Mouse (Mus musculus) CH12.LX (cell line): ENCODE results near the gene Olfr213. TPM values are rescaled to one million over a fixed set of nuclear protein-coding genes. Genes with fewer than 3 reads are reported as not detected.

Experiments
- DNase-seq: peaks from one replicate; pipeline ENCODE4 v3.0.0-alpha.2; 2013; ENCODE audit errors: extremely low read depth
- H3K27ac ChIP-seq: 2 replicates; pipeline ENCODE4 v1.5.1; 2012; ENCODE audit warnings: low read depth, mild to moderate bottlenecking, control low read depth, moderate library complexity; ENCODE audit not compliant: insufficient read depth
- H3K27me3 ChIP-seq: replicated peaks from 2 replicates; pipeline ENCODE3; 2012; ENCODE audit warnings: inconsistent platforms
- H3K36me3 ChIP-seq, 2 experiments: replicated peaks in 1 of 2; 2 replicates each; pipeline versions ENCODE3 to v1.6.1; 2012; ENCODE audit warnings: inconsistent platforms in 1 of 2, low read length in 1 of 2, mild to moderate bottlenecking in 1 of 2, mixed read lengths in 1 of 2, moderate library complexity in 1 of 2; ENCODE audit not compliant: control insufficient read depth in 1 of 2, insufficient read depth in 1 of 2
- H3K4me1 ChIP-seq, 2 experiments: 2 replicates each; pipeline ENCODE4 v1.6.1; 2012; ENCODE audit warnings: inconsistent platforms in 1 of 2, moderate library complexity in 1 of 2; ENCODE audit not compliant: insufficient read depth in 2 of 2, control insufficient read depth in 1 of 2
- H3K4me2 ChIP-seq: 2 replicates; pipeline ENCODE4 v1.6.1; 2012; ENCODE audit warnings: low read depth, mild to moderate bottlenecking, control low read depth; ENCODE audit not compliant: poor library complexity, insufficient read depth, severe bottlenecking
- H3K4me3 ChIP-seq, 3 experiments: fragments of 150-350 bp in 1 of 3; sonication (generic) in 1 of 3; replicated peaks in 1 of 3; 2 replicates each; pipeline versions ENCODE3 to v1.5.1; 2011 to 2012; ENCODE audit warnings: low read depth in 2 of 3, low read length in 2 of 3, mild to moderate bottlenecking in 2 of 3, moderate library complexity in 2 of 3, control low read depth in 1 of 3, improper control_type of control experiment in 1 of 3, inconsistent platforms in 1 of 3, mixed read lengths in 1 of 3; ENCODE audit not compliant: poor library complexity in 1 of 3
- H3K79me2 ChIP-seq: replicated peaks from 2 replicates; pipeline ENCODE4 v1.6.1; 2012; ENCODE audit warnings: mild to moderate bottlenecking, moderate library complexity; ENCODE audit not compliant: control insufficient read depth, poor library complexity, insufficient read depth, severe bottlenecking; ENCODE audit errors: extremely low read depth
- H3K9ac ChIP-seq: 2 replicates; pipeline ENCODE4 v1.6.1; 2012; ENCODE audit warnings: low read depth, mild to moderate bottlenecking, control low read depth, moderate library complexity; ENCODE audit not compliant: insufficient read depth
- H3K9me3 ChIP-seq: replicated peaks from 2 replicates; pipeline ENCODE3; 2012; ENCODE audit warnings: low read length, inconsistent platforms, mixed read lengths
- BHLHE40 ChIP-seq: IDR thresholded peaks from 2 replicates; pipeline ENCODE4 v1.6.1; 2011; ENCODE audit warnings: mild to moderate bottlenecking, low read depth, low read length, improper control_type of control experiment
- CHD1 ChIP-seq: IDR thresholded peaks from 2 replicates; pipeline ENCODE4 v1.6.1; 2012; ENCODE audit warnings: low read depth, low read length, improper control_type of control experiment, inconsistent platforms
- CTCF ChIP-seq, 2 experiments: IDR thresholded peaks in 1 of 2; conservative IDR thresholded peaks in 1 of 2; 2 replicates each; pipeline ENCODE4 v1.5.1; 2011 to 2012; ENCODE audit warnings: low read depth in 2 of 2, low read length in 2 of 2, improper control_type of control experiment in 1 of 2, inconsistent platforms in 1 of 2, mild to moderate bottlenecking in 1 of 2, moderate library complexity in 1 of 2
- ELF1 ChIP-seq: IDR thresholded peaks from 2 replicates; pipeline ENCODE4 v1.6.1; 2014; ENCODE audit warnings: low read depth, mild to moderate bottlenecking, inconsistent platforms, low read length, improper control_type of control experiment
- EP300 ChIP-seq: IDR thresholded peaks from 2 replicates; pipeline ENCODE4 v1.6.1; 2011; ENCODE audit warnings: low read length, improper control_type of control experiment
- HCFC1 ChIP-seq: IDR thresholded peaks from 2 replicates; pipeline ENCODE4 v1.6.1; 2012; ENCODE audit warnings: low read depth, mild to moderate bottlenecking, inconsistent platforms, low read length, improper control_type of control experiment
- JUND ChIP-seq: conservative IDR thresholded peaks from 2 replicates; pipeline ENCODE4 v1.6.1; 2011; ENCODE audit warnings: low read depth, low read length, improper control_type of control experiment
- KAT2A ChIP-seq: IDR thresholded peaks from 2 replicates; pipeline ENCODE4 v1.6.1; 2012; ENCODE audit warnings: low read length, improper control_type of control experiment, inconsistent platforms; ENCODE audit not compliant: insufficient replicate concordance
- MAFK ChIP-seq: IDR thresholded peaks from 2 replicates; pipeline ENCODE4 v1.6.1; 2011; ENCODE audit warnings: low read length, improper control_type of control experiment; ENCODE audit not compliant: insufficient replicate concordance
- MAX ChIP-seq: IDR thresholded peaks from 2 replicates; pipeline ENCODE4 v1.6.1; 2011; ENCODE audit warnings: low read length, improper control_type of control experiment
- MAZ ChIP-seq: IDR thresholded peaks from 2 replicates; pipeline ENCODE4 v1.6.1; 2012; ENCODE audit warnings: low read depth, mild to moderate bottlenecking, inconsistent platforms, low read length, improper control_type of control experiment, moderate library complexity
- MYC ChIP-seq: IDR thresholded peaks from 2 replicates; pipeline ENCODE4 v1.6.1; 2011; ENCODE audit warnings: low read depth, mild to moderate bottlenecking, improper control_type of control experiment, low read length
- NELFE ChIP-seq: IDR thresholded peaks from 2 replicates; pipeline ENCODE4 v1.6.1; 2011; ENCODE audit warnings: low read depth, low read length, improper control_type of control experiment
- NRF1 ChIP-seq: IDR thresholded peaks from 2 replicates; pipeline ENCODE4 v1.6.1; 2014; ENCODE audit warnings: low read depth, mild to moderate bottlenecking, inconsistent platforms, low read length, improper control_type of control experiment, moderate library complexity
- PAX5 ChIP-seq: IDR thresholded peaks from 2 replicates; pipeline ENCODE4 v1.6.1; 2012; ENCODE audit warnings: low read length, inconsistent platforms, mixed read lengths
- POLR2A ChIP-seq: IDR thresholded peaks from 2 replicates; pipeline ENCODE4 v1.6.1; 2011; ENCODE audit warnings: low read depth, mild to moderate bottlenecking, improper control_type of control experiment, low read length
- RAD21 ChIP-seq: IDR thresholded peaks from 2 replicates; pipeline ENCODE4 v1.6.1; 2011; ENCODE audit warnings: low read depth, mild to moderate bottlenecking, low read length, improper control_type of control experiment, moderate library complexity
- RCOR1 ChIP-seq: conservative IDR thresholded peaks from 2 replicates; pipeline ENCODE4 v1.6.1; 2012; ENCODE audit warnings: low read depth, mild to moderate bottlenecking, inconsistent platforms, low read length, improper control_type of control experiment
- SIN3A ChIP-seq: IDR thresholded peaks from 2 replicates; pipeline ENCODE4 v1.6.1; 2012; ENCODE audit warnings: low read length, improper control_type of control experiment, inconsistent platforms
- SMC3 ChIP-seq: IDR thresholded peaks from 2 replicates; pipeline ENCODE4 v1.6.1; 2011; ENCODE audit warnings: low read depth, low read length, improper control_type of control experiment
- TCF12 ChIP-seq: IDR thresholded peaks from 2 replicates; pipeline ENCODE4 v1.6.1; 2014; ENCODE audit warnings: low read depth, mild to moderate bottlenecking, inconsistent platforms, low read length, improper control_type of control experiment
- USF2 ChIP-seq: conservative IDR thresholded peaks from 2 replicates; pipeline ENCODE4 v1.6.1; 2011; ENCODE audit warnings: low read depth, low read length, improper control_type of control experiment
- ZC3H11A ChIP-seq: IDR thresholded peaks from 2 replicates; pipeline ENCODE4 v1.6.1; 2012; ENCODE audit warnings: low read depth, mild to moderate bottlenecking, inconsistent platforms, low read length, improper control_type of control experiment
- ZMIZ1 ChIP-seq: IDR thresholded peaks from 2 replicates; pipeline ENCODE4 v1.6.1; 2012; ENCODE audit warnings: low read depth, mild to moderate bottlenecking, inconsistent platforms, low read length, improper control_type of control experiment
- ZNF384 ChIP-seq: IDR thresholded peaks from 2 replicates; pipeline ENCODE4 v1.6.1; 2012; ENCODE audit warnings: low read depth, low read length, improper control_type of control experiment, inconsistent platforms
- dilution Hi-C: fragments of 300-500 bp; cut with MboI; formaldehyde crosslinking; loops from 2 replicates; pipeline ENCODE4 v1.14.3; 2020; ENCODE audit warnings: low sequenced_read_pairs; ENCODE audit not compliant: extremely low pct_unique_long_range_greater_than_20kb, extremely low pct_ligation_motif_present
- in situ Hi-C: fragments of 300-500 bp; cut with MboI; formaldehyde crosslinking; loops from 3 replicates; pipeline ENCODE4 v1.14.3; 2019; ENCODE audit warnings: low sequenced_read_pairs, low pct_ligation_motif_present, low pct_unique_long_range_greater_than_20kb, mixed read lengths
- polyA plus RNA-seq: library from polyadenylated mRNA; unstranded; fragments of >175 nt; gene quantifications from 2 replicates; pipeline ENCODE4 v1.2.1, GENCODE M21; 2012; ENCODE audit warnings: low read depth; ENCODE audit not compliant: insufficient read length
- total RNA-seq, 2 experiments: library from RNA; depleted of rRNA; stranded (reverse); fragments of 300-350 nt in 1 of 2; fragments of >200 nt in 1 of 2; gene quantifications; 2 replicates each; pipeline ENCODE4 v1.2.3; 2012 to 2014

The Olfr213 gene
- total and polyA plus RNA-seq, 3 experiments = not detected

- dilution Hi-C loops (no loop called here), in situ Hi-C loops (loop anchor here (10.0 kb wide), 1 partner anchor 145 kb away; no protein-coding TSS in a partner anchor)
- peaks cover 11% of the 10 kb centered on the region for H3K27me3 ChIP-seq
- no peak overlapping the region for H3K4me3 ChIP-seq
- H3K4me1 ChIP-seq = no peaks in the 10 kb centered on the region
- no peak overlapping the region for H3K4me2 ChIP-seq
- H3K27ac ChIP-seq = no peak overlapping the region
- H3K9me3 ChIP-seq = no peaks in the 10 kb centered on the region
- no peak for TF ChIP-seq PAX5
- TF ChIP-seq NELFE = no peak
- TF ChIP-seq BHLHE40 = peak; percentile 89
- TF ChIP-seq MYC = peak; percentile 69; the same call in 1 of the 2 replicates
- TF ChIP-seq EP300 = no peak
- TF ChIP-seq MAFK = no peak
- TF ChIP-seq ZC3H11A = peak; percentile 30
- no peak for TF ChIP-seq USF2
- peak; percentile 68; the same call in 1 of the 2 replicates for TF ChIP-seq MAX
- no peak for TF ChIP-seq POLR2A
- peak; percentile 28; the same call in 1 of the 2 replicates for TF ChIP-seq NRF1
- TF ChIP-seq TCF12 = no peak
- TF ChIP-seq HCFC1 = no peak
- no peak for TF ChIP-seq ZNF384
- no peak for TF ChIP-seq ELF1
- no peak for TF ChIP-seq JUND
- no peak for TF ChIP-seq KAT2A
- TF ChIP-seq CHD1 = no peak
- no peak for TF ChIP-seq SIN3A
- TF ChIP-seq CTCF (conservative IDR thresholded peaks at IDR 0.05 in 1 of 2, IDR thresholded peaks at IDR 0.05 in 1 of 2; ENCODE audit: low read depth in 2 of 2, low read length in 2 of 2) = peak; percentile 82 to 85
- TF ChIP-seq RCOR1 = no peak
- no peak for TF ChIP-seq ZMIZ1
- peak; percentile 77 for TF ChIP-seq SMC3
- TF ChIP-seq RAD21 = peak; percentile 94
- TF ChIP-seq MAZ = no peak
- H3K36me3 ChIP-seq = no peaks in the 10 kb centered on the region
- H3K9ac ChIP-seq = no peak overlapping the region
- no peaks in the 10 kb centered on the region for H3K79me2 ChIP-seq
- peak; percentile 55 for DNase-seq
These were observed 31.6 kb downstream of the Olfr213 start for GRCm38 (mm10) chr6:116569834-116570233.
